Mouse (Mus musculus): ENCODE measurements around the gene Slmap. TPM values are rescaled to one million over a fixed set of nuclear protein-coding genes. Genes with fewer than 3 reads are reported as not detected.

Slmap gene
- polyA plus RNA-seq, 1 experiment from 2014 or later: 19.6 TPM

DNA sequence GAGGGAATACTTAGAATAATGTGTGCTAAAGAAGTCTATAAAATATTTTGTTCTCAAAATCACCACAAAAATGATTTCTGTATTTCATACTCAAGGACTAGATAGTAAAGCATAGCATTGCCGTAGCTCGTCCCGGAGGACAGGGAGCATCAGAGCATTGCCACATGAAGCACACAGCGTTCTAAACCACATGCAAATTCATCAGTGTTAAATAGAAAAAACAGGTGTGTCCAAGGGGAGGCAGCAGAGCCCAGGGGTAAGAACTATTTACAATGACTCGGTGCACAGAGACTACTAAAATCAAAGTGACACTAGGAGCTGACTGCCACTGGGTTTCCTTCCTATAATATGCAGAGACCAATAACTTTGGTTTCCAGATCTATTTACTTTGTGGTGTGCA, 57.0 kb downstream of the Slmap start:
- DNase-seq (ENCODE audit: low spot score): no peak

DNA sequence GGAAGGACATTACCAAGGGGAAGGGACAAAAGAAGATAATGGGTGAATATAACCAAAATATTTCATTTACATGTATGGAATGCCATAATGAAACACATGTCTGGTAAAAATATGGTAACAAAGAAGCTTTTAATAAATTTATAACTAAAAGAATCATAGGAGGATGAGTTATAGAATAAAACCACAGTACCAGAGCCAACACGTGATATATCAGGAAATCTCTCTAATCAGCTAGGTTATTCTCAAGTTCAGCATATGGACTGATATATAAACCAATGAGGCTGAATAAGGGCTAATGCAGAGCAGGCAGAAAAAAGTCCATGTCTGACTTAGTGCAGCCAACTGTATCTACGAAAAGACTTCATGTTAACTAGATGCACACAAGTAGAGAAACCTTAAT, 58.3 kb downstream of the Slmap start:
- DNase-seq (ENCODE audit: low spot score): no peak

DNA sequence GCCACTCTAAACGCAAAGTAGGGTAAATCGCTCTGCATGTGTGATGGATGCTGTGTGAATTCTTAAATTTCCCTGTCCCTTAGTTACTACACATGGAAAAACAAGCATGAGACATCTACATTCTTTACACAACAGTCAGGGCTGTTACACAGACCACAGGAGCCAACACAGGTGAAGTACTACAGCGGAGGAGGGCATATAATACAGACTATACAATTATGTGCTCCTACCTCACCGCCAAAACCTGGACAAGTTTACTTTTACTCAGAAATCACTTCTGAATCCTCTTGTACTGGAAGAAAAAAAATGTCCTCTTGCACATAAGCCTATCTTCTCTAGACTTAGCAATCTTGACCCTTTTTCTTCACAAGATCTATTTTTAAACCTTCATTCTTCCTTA, 66.8 kb downstream of the Slmap start:
- DNase-seq (ENCODE audit: low spot score): no peak

DNA sequence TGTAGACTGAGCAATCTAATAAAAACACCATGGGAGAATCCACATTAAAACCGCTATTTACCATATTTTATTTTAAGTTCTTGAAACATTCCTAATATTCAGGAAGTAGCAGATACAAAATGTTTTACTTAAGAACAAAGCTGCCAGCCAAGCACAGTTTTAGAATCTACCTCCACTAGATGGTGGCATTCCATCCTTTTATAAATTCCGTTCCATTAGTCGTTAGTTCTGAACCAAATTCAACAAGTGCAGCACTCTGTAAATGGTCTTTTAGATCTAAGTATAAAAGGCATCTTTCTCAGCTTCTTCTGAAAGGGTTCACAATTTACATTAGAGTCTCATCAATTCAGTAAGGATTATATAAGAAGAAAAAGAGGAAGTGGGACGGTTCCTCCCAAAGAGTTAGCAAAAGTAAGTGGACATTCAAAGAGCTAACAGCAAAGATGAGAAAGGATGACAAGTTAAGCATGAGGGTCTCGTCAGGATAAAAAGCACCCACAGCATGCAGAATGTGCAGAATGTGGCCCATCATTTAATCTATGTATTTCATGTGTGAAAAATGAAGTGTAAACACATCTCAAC, 68.1 kb downstream of the Slmap start:
- DNase-seq (ENCODE audit: low spot score): no peak

DNA sequence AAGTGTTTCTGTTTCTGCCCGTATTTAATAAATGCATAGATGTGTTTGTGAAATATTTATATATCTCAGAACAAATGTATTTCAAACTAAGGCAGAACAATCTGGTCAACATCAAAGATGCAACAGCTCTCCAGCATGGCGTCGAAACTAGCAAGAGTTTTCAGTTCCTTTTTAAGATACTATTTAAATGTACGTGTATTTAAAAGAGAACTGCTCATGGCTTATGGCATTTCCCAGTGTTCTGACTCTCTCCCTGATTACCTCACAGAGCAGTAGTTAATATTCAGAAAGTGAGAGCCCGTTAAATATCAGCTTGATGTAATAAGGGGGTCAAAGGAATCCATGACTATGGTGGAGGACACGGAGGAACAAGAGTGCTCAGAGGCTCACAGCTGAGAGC, 68.8 kb downstream of the Slmap start:
- no peak for DNase-seq (ENCODE audit: low spot score)

GRCm38 (mm10) chr14:26459516-26459915, 75.2 kb downstream of the Slmap start:
- no peak for DNase-seq (ENCODE audit: low spot score)

DNA sequence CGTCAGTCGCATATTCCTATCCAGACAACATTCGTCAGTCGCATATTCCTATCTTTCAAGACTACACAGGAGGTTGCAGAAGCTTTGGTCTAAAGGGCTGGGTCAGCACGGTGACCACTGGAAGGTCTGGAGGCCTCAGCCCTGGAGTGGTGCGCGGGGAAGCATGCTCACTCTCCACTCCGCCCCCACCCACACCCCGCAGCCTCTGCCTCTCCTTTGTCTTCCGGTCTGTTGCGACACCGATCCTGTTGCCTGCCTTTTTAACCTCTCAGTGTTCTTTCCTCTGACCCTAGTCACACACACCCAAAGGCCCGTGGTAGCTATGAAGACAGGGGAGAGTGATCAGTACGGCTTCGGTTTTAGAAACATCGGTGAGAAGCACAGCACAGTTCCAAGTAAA, 79.9 kb downstream of the Slmap start:
- no peak for DNase-seq (ENCODE audit: low spot score)

DNA sequence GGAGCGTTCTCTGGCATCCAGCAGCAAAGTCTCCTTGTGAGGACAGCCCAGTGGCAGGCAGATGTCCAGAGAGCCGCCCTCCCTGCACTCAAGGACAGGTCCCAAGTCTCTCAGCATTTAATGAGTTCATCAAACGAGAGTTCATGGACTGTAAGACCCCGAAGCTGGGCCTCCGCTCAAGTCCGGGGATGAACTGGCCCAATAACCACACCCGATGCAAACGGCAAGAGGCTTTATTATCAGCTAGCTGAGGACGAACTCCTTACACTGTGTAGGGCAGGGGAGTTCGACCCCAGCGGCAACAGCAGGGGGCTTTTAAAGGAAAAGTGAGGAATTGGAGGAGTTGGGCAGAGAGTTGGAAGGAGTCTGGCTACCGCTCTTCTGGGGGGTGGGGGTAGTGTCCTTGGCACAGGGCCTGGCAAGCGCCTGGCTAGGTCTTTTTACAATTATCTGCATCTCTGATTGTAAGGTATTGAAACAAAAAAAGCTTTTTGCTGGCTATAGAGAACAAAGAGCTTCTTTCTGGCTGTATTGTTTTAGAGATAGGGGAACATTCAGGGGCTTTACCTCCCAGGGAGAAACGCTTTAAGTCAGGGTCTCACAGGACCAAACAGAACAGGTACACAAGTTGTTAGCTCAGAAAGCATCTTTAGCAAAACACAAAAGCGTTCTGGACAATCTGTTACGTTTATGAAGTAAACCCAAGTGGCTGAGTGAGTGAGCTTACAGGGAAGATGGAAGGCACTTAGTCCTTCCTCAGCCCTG, 84.5 kb downstream of the Slmap start:
- no peak for DNase-seq (ENCODE audit: low spot score)

- no peak for DNase-seq (ENCODE audit: low spot score)
Observed at GRCm38 (mm10) chr14:26448581-26448980, 86.2 kb downstream of the Slmap start.

- no peak for DNase-seq (ENCODE audit: low spot score)
Observed at GRCm38 (mm10) chr14:26447223-26447622, 87.5 kb downstream of the Slmap start.

DNA sequence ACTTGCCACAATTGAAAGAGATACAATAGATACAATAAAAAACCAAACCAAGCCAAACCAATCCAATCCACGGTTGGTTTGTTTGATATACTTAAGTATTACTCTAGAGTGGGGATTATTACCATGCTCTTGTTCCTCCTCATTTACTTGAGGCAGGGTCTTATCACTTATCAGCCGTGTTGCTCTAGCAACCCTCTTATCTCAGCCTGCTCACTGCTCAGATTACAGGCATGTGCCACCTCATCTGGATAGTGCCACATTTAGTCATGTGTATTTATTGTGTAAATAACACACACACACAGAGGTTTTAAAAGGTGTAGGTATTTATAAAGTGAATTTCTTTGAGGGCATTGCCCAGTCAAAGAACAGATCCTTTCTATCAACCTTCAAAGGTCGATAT, 88.2 kb downstream of the Slmap start:
- DNase-seq (ENCODE audit: low spot score): no peak

DNA sequence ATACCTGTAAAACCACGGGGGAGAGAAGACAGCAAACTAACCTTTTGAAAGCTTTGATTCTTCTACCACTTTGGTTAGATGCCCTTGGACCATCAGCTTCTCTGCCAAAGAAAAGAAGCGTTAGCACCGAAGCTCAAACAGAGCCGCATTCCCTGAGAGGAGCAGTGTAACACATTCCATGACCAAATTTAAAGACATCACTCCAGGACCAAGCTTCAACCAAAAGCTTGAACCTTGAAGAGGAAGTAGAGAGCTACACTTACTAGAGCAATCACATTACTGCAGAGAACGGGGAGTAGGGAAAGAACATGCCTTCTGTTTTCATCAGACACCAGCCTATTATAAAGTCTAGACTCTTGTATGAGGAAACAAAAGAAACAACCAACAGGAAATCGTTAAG, 92.2 kb downstream of the Slmap start:
- DNase-seq (ENCODE audit: low spot score): no peak

DNA sequence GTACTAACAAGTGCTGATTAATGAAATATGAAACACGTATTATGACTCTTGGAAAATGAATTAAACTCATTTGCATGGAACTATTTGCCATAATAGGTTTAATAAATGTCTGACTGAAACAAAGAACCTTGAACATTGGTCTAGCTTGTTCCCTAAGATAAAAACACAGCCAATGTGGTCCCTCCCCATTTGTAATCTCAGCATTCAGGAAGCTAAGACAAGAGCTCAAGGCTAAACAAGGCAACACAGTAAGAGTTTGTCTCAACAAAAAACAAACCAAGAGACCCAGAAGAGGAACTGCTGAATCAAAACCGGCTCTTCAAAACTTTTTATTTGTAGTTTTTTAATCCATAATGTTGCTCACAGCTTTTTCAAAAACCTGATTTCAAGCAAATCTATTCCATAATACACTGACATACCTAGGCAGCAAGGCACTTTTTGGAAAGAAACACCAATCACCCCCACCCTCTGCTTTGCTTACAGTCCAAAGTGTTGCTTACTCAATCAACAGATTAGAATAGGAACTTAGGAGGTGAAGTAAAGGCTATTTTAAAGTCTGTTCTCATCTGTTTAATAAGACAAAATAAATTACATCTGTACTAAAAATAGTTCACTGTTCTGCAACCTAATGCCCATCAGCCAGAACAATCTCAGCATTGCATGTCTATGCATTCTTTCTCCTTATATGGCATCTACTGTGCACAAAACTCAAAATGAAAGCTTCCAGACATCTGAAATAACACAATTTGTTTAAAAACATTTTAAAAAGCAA, 93.5 kb downstream of the Slmap start:
- DNase-seq (ENCODE audit: low spot score): no peak

- DNase-seq (ENCODE audit: low spot score): no peak
Observed at GRCm38 (mm10) chr14:26439996-26440395, 94.7 kb downstream of the Slmap start.

DNA sequence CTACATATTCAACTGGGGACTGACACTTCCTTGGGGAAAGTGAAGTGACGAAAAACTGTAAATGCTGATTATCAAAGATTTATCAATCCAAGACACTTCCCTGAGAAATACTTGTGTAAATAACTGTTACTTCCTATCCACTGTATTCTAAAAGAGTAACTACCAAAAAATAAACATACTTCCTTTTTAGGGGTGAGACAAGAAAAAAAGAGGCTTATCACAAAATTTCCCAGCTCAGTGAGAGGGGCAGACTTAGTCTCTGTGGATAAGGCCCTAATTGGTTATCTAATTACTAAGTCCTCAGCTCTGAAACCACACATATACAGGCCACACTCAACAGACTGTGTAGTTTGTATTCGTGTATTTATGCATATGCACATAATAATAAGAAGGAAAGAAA, 97.0 kb downstream of the Slmap start:
- DNase-seq (ENCODE audit: low spot score): no peak

DNA sequence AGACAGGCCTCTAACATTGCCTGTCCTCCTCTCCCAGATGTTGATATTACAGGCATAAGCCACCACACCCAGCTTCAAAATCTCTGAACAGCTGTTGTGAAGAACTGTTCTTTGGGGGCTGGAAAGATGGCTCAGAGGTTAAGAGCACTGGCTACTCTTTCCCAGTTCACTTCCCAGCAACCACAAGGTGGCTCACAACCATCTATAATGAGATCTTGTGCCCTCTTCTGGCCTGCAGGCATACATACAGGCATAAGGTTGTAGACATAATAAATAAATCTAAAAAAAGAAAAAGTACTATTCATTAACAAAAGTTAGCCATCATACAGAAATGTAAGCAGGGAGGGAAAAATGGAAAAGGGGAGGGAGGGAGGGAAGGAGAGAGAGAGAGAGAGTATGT, 98.4 kb downstream of the Slmap start:
- DNase-seq (ENCODE audit: low spot score): no peak

- no peak for DNase-seq (ENCODE audit: low spot score)
Observed at GRCm38 (mm10) chr14:26432320-26432719, 102.4 kb downstream of the Slmap start.

- no peak for DNase-seq (ENCODE audit: low spot score)
Observed at GRCm38 (mm10) chr14:26431919-26432318, 102.8 kb downstream of the Slmap start.

GRCm38 (mm10) chr14:26420231-26420630, 114.5 kb downstream of the Slmap start:
- DNase-seq (ENCODE audit: low spot score): no peak

- no peak for DNase-seq (ENCODE audit: low spot score)
Observed at GRCm38 (mm10) chr14:26417956-26418355, 116.8 kb downstream of the Slmap start.

GRCm38 (mm10) chr14:26417088-26417487, 117.6 kb downstream of the Slmap start:
- DNase-seq (ENCODE audit: low spot score): no peak

- no peak for DNase-seq (ENCODE audit: low spot score)
Observed at GRCm38 (mm10) chr14:26413581-26413980, 121.2 kb downstream of the Slmap start.

DNA sequence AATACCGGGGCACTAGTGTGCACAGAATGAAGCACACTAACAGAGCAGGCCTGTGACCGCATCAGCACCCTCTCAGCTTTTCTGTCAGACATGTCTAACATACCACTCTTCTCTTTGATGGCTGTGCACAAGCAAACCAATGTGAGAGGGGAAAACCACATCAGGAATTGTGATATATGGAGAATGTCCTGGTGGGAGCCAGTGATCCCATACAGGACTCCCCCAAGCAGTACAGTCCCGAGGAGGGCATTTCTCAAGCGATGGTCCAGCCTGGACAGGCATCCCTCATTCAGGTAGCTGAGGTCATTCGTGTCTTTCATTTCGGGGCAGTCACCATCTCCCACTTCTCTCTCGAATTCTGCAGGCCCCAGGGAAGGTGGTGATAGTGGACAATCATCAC, 128.0 kb downstream of the Slmap start:
- no peak for DNase-seq (ENCODE audit: low spot score)
